Mouse (Mus musculus) kidney, postnatal 0 days (tissue): ENCODE measurements around the gene Skor1. TPM values are rescaled to one million over a fixed set of nuclear protein-coding genes. Genes with fewer than 3 reads are reported as not detected.

Experiments used
- ATAC-seq: fragments of 200-750 bp; cut with Nextera tagmentation; replicated peaks from 2 replicates; pipeline ENCODE4 v1.8.0; 2017; ENCODE audit warnings: low read depth, moderate number of reproducible peaks, moderate TSS enrichment, moderate library complexity; ENCODE audit not compliant: low FRiP score
- DNase-seq: peaks from one replicate; pipeline ENCODE4 v3.0.0-alpha.2; 2016; ENCODE audit warnings: low spot score
- H3K27ac ChIP-seq: fragments of 300-500 bp; sonication (generic); 2 replicates; pipeline ENCODE4 v1.5.1; 2014; ENCODE audit warnings: mild to moderate bottlenecking
- H3K27me3 ChIP-seq: fragments of 300-500 bp; sonication (generic); 2 replicates; pipeline ENCODE4 v1.6.1; 2014; ENCODE audit warnings: low read length, mixed read lengths; ENCODE audit not compliant: insufficient read depth
- H3K36me3 ChIP-seq: fragments of 300-500 bp; sonication (generic); 2 replicates; pipeline ENCODE4 v1.6.1; 2014; ENCODE audit warnings: low read length, mixed read lengths; ENCODE audit not compliant: insufficient read depth
- H3K4me1 ChIP-seq: fragments of 300-500 bp; sonication (generic); replicated peaks from 2 replicates; pipeline ENCODE4 v1.6.1; 2014; ENCODE audit warnings: antibody characterized with exemption, low read length, mixed read lengths; ENCODE audit not compliant: insufficient read depth
- H3K4me2 ChIP-seq: fragments of 300-500 bp; sonication (generic); 2 replicates; pipeline ENCODE4 v1.6.1; 2014; ENCODE audit warnings: mild to moderate bottlenecking, low read length, moderate library complexity, mixed read lengths
- H3K4me3 ChIP-seq: fragments of 300-500 bp; sonication (generic); replicated peaks from 2 replicates; pipeline ENCODE4 v1.5.1; 2014; ENCODE audit warnings: low read depth, low read length
- H3K9ac ChIP-seq: fragments of 300-500 bp; sonication (generic); 2 replicates; pipeline ENCODE4 v1.6.1; 2014; ENCODE audit warnings: low read depth, low read length
- H3K9me3 ChIP-seq: fragments of 300-500 bp; sonication (generic); replicated peaks from 2 replicates; pipeline ENCODE4 v1.6.1; 2016; ENCODE audit warnings: low read length, inconsistent platforms, mixed read lengths
- CTCF ChIP-seq: IDR thresholded peaks from 2 replicates; pipeline ENCODE4 v1.5.1; 2016; ENCODE audit warnings: antibody characterized with exemption, low read depth, mild to moderate bottlenecking, moderate library complexity
- WGBS: fragments of 180-500 bp; shearing (Covaris S2); extraction: QIAGEN DNeasy Blood & Tissue Kit; methylation state at CpG from one replicate; pipeline ENCODE4 v1.1.7; 2014; 5-methylcytosine and 5-hydroxymethylcytosine counted together
- polyA plus RNA-seq: library from polyadenylated mRNA; unstranded; fragments of >200 nt; fragmentation: Nextera tagmentation; extraction: Ambion mirVana; gene quantifications from 2 replicates; pipeline ENCODE4 v1.2.1, GENCODE M21; 2015

Gene Skor1
- polyA plus RNA-seq, 1 experiment from 2014 or later, result not detected

DNA sequence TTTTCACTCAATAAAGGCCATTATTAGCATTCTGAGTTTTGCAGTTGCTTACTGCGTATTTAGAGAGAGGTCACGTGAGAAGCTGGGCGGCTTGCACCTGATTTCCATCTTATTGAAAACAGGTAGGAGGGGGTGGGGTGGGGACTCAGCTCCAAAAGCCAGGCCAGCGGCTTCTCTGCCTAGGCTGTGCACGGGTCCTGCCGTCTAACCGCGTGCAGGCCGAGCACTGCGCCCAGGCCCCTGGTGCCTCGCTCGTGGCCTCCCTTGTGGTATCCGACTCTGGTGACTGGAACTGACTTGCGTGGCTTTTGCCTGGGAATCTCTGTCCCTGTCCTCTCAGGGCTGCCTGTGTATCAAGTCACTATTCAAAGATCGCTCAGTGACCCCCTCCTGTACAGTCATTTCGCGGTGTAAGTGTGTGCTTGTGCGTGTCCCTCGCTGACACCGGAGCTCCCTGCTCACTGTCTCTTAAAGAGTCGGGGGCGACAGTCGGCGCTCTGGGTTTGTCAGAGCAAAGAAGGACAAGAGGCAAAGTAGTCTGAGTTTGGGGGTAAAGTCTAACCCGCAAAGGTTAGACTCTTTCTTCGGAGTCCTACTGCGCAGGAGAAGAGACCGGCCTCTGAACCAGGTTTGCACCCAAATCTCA is 16.7 kb downstream of the Skor1 start:
- H3K27ac ChIP-seq, result peak overlapping the region; percentile 82
- peak overlapping the region; percentile 50 for H3K9ac ChIP-seq
- H3K36me3 ChIP-seq, result no peaks in the 10 kb centered on the region
- H3K4me3 ChIP-seq, result peak overlapping the region; percentile 44
- DNase-seq, result peak; percentile 52
- peak overlapping the region; percentile 63 for H3K4me2 ChIP-seq
- TF ChIP-seq CTCF, result no peak
- peak; percentile 24 for ATAC-seq
- H3K9me3 ChIP-seq, result no peaks in the 10 kb centered on the region
- H3K27me3 ChIP-seq, result peaks cover 31% of the 10 kb centered on the region
- 0 out of 2 replicates have a peak, but pooled peaks cover 16% of the 10 kb centered on the region for H3K4me1 ChIP-seq
- 2% methylated on average over 28 of the region's 28 CpGs for WGBS

DNA sequence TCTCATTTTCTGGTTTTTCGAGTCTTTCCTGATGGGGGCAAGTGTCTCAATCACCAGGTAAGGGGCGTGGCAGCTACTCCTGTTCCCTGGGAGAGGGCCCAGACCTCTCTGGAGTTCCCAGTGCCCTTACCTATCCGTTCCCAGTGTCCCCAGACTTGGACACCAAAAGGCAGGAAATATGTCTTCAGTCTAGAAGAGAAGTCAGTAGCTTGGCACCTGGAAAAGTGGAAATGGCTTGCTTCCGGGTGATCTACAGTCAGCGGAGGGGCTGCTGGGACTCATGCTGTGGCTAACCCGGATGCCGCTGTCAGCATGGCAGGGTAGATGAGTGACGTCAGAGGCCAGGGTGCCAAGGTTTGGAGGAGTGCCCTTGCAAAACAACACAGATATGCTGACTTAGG is 19.1 kb downstream of the Skor1 start:
- Histone ChIP-seq H3K36me3 (no peaks in the 10 kb centered on the region), H3K4me2 (no peak overlapping the region), H3K4me3 (no peak overlapping the region), H3K9ac (no peak overlapping the region), H3K4me1 (0 out of 2 replicates have a peak, but pooled peaks cover 8% of the 10 kb centered on the region), H3K27me3 (peaks cover 12% of the 10 kb centered on the region), H3K9me3 (no peaks in the 10 kb centered on the region), H3K27ac (no peak overlapping the region)
- ATAC-seq (no peak), DNase-seq (no peak)
- WGBS, result 82% methylated on average over 8 of the region's 8 CpGs
- TF ChIP-seq CTCF, result no peak

DNA sequence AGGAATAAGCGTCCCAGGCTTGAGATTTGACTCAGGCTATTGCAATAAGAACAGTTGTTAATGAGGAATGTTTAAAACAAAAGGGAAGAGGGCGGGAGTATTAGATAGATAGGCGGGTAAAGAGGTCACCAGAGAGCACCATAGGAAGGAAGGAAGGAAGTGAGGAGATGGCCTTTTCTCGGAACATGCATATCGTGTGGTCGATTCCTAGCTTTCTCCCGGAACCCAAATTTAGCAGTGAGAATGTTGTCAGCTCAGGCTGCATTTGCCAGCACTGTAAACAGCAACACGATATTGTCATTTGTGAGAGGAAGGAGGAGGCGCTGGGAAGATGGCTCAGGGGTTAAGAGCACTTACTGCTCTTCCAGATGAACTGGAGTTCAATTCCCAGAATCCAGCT is 24.2 kb downstream of the Skor1 start:
- H3K4me1 ChIP-seq, result no peaks in the 10 kb centered on the region
- no peak overlapping the region for H3K27ac ChIP-seq
- TF ChIP-seq CTCF, result no peak
- no peaks in the 10 kb centered on the region for H3K9me3 ChIP-seq
- H3K4me3 ChIP-seq, result no peak overlapping the region
- no peak for DNase-seq
- ATAC-seq, result no peak
- H3K36me3 ChIP-seq, result no peaks in the 10 kb centered on the region
- no peak overlapping the region for H3K4me2 ChIP-seq
- WGBS, result 35% methylated on average over 9 of the region's 9 CpGs
- no peak overlapping the region for H3K9ac ChIP-seq
- H3K27me3 ChIP-seq, result no peaks in the 10 kb centered on the region

DNA sequence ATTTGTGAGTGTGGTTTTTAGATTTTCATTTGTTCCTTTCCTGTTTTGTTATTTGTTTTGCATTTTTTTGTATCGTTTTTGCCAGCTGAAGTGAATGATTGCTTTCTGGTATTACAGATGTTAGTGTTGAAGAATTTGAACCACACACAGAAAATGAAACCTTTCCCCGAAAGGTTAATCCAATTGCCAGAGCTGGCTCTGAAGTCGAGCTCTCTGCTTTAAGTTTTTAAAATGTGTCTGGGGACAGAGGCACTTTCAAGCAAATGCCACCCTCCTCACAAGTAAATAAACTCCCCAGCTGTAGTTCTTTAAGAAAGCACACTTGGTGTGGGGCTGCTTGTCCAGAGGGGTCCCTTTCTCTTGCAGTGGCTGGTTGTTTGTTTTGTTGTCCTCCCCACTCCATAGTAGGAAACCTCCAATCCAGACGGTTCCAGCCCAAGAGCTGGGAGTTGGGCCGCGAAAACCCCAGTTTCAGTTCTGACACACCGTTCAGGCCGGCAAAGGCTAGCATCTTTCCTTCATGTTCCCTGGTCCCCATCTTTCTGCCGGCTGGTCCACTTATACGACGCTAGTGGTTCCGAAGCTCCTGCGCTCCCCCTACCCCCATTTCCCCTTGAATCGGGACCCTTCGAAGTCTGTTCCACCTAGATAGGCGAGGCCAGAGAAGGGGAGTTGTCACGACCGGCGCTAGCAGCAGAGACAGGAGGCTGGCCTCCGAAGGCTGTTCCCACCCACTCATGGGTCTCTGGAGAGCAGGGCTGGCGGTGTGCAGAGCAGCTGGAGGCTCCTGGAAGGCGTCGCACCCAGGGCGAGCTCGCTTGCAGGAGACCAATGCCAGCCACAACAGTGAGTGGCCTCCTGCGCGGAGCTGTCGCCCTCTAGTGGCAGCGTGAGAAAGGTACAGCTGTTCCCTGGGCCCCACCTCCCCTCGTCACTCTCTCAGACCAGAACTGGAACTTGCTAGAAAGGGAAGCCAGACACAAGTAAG is 25.0 kb downstream of the Skor1 start:
- Histone ChIP-seq H3K27me3 (no peaks in the 10 kb centered on the region), H3K36me3 (no peaks in the 10 kb centered on the region), H3K9me3 (no peaks in the 10 kb centered on the region), H3K4me1 (no peaks in the 10 kb centered on the region), H3K9ac (peak overlapping the region; percentile 64), H3K4me2 (peak overlapping the region; percentile 76), H3K27ac (peak overlapping the region; percentile 38), H3K4me3 (peak overlapping the region; percentile 34)
- WGBS, result 6% methylated on average over 30 of the region's 30 CpGs
- TF ChIP-seq CTCF, result peak; percentile 100
- peak; percentile 96 for ATAC-seq
- DNase-seq, result peak; percentile 97

DNA sequence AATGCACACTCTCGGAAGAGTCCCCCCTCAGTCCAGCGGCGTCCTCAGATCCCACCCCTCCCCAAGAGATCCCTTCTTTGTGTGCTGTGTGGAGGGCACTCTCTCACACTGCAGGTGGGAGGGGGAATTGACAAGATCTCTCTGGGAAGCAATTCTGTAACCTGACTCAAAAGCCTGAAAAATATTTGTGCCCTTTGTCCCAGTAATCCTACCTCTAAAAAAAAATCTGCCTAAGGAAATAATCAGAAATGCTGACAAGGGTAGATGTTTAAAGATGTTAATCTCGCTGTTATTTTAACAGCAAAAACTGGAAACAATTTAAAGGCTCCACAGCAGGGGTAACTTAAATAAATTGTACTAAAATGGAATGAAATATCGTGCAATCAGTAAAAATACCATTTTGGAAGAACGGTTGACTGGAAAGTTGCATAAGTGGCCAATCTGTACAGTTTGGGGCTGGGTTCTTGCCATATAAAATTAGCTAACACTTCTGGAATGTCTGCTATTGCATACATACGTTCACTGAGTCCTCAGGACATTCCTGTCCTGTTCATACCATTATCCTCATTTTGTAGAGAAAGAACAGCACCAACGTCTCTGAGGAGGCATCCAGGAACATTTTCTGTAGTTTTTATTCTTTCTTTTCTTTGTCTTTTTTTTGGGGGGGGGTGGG is 26.5 kb downstream of the Skor1 start:
- H3K9me3 ChIP-seq, result no peaks in the 10 kb centered on the region
- ATAC-seq, result no peak
- no peaks in the 10 kb centered on the region for H3K36me3 ChIP-seq
- H3K27ac ChIP-seq, result no peak overlapping the region
- no peak for DNase-seq
- no peak overlapping the region for H3K4me3 ChIP-seq
- no peaks in the 10 kb centered on the region for H3K27me3 ChIP-seq
- no peak overlapping the region for H3K4me2 ChIP-seq
- no peaks in the 10 kb centered on the region for H3K4me1 ChIP-seq
- WGBS, result 68% methylated on average over 8 of the region's 8 CpGs
- TF ChIP-seq CTCF, result no peak
- H3K9ac ChIP-seq, result no peak overlapping the region

DNA sequence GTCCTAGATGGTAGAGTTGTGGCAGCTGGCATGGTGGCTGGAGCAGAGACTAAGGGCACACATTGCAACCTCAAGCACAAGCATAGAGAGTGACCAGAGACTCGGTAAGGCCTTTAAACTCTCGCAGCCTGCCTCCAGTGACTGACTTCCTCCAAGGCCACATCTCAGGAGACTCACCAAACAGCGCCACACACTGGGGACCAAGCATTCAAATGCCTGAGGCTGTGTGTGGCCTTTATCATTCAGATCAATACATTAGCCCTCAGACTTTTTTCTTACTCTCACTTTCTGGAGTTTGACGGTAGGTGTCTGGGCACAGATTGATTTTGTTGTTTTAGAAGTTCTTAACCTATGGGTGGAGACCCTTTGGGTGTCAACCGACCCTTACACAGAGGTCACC is 30.4 kb downstream of the Skor1 start:
- peak; percentile 25; the same call in 1 of the 2 replicates for TF ChIP-seq CTCF
- Histone ChIP-seq H3K27me3 (no peaks in the 10 kb centered on the region), H3K27ac (no peak overlapping the region), H3K36me3 (no peaks in the 10 kb centered on the region), H3K4me3 (no peak overlapping the region), H3K4me1 (peaks cover 5% of the 10 kb centered on the region; the same call in 1 of the 2 replicates), H3K9me3 (no peaks in the 10 kb centered on the region), H3K9ac (no peak overlapping the region), H3K4me2 (no peak overlapping the region)
- DNase-seq (no peak), ATAC-seq (no peak)
- WGBS, result 68% methylated on average over 5 of the region's 5 CpGs
